Mouse (Mus musculus) lung, postnatal 0 days (tissue): ENCODE results near the gene Gm9195. TPM values are rescaled to one million over a fixed set of nuclear protein-coding genes. Genes with fewer than 3 reads are reported as not detected.

Experiments used
- ATAC-seq: fragments of 200-750 bp; cut with Nextera tagmentation; 2 replicates; pipeline ENCODE4 v1.8.0; 2017; ENCODE audit warnings: moderate library complexity
- DNase-seq: peaks from one replicate; pipeline ENCODE4 v3.0.0-alpha.2; 2016; ENCODE audit warnings: low spot score
- H3K27ac ChIP-seq: fragments of 300-500 bp; sonication (generic); 2 replicates; pipeline ENCODE4 v1.5.1; 2014; ENCODE audit warnings: antibody characterized with exemption, mild to moderate bottlenecking, low read length, mixed read lengths
- H3K27me3 ChIP-seq: fragments of 300-500 bp; sonication (generic); replicated peaks from 2 replicates; pipeline ENCODE4 v1.6.1; 2014; ENCODE audit warnings: low read length, mixed read lengths; ENCODE audit not compliant: insufficient read depth
- H3K36me3 ChIP-seq: fragments of 300-500 bp; sonication (generic); 2 replicates; pipeline ENCODE4 v1.6.1; 2014; ENCODE audit warnings: low read length, mixed read lengths; ENCODE audit not compliant: insufficient read depth
- H3K4me1 ChIP-seq: fragments of 300-500 bp; sonication (generic); 2 replicates; pipeline ENCODE4 v1.6.1; 2014; ENCODE audit warnings: antibody characterized with exemption, low read depth, low read length, mixed read lengths; ENCODE audit not compliant: insufficient read depth
- H3K4me2 ChIP-seq: fragments of 300-500 bp; sonication (generic); replicated peaks from 2 replicates; pipeline ENCODE4 v1.6.1; 2014; ENCODE audit warnings: low read depth, mild to moderate bottlenecking, low read length, moderate library complexity, mixed read lengths
- H3K4me3 ChIP-seq: fragments of 300-500 bp; sonication (generic); 2 replicates; pipeline ENCODE4 v1.5.1; 2014; ENCODE audit warnings: low read depth, low read length
- H3K9ac ChIP-seq: fragments of 300-500 bp; sonication (generic); replicated peaks from 2 replicates; pipeline ENCODE4 v1.6.1; 2014; ENCODE audit warnings: low read depth, mild to moderate bottlenecking
- H3K9me3 ChIP-seq: fragments of 300-500 bp; sonication (generic); 2 replicates; pipeline ENCODE4 v1.6.1; 2016; ENCODE audit warnings: low read length, mixed read lengths
- CTCF ChIP-seq: IDR thresholded peaks from 2 replicates; pipeline ENCODE4 v1.5.1; 2016; ENCODE audit warnings: antibody characterized with exemption, mild to moderate bottlenecking
- EP300 ChIP-seq: IDR thresholded peaks from 2 replicates; pipeline ENCODE4 v1.6.1; 2016; ENCODE audit warnings: antibody characterized with exemption, mild to moderate bottlenecking, control low read depth
- WGBS: fragments of 180-500 bp; shearing (Covaris S2); extraction: QIAGEN DNeasy Blood & Tissue Kit; methylation state at CpG from one replicate; pipeline ENCODE4 v1.1.7; 2014; 5-methylcytosine and 5-hydroxymethylcytosine counted together
- polyA plus RNA-seq: library from polyadenylated mRNA; unstranded; fragments of >200 nt; fragmentation: Nextera tagmentation; extraction: Ambion mirVana; gene quantifications from 2 replicates; pipeline ENCODE4 v1.2.1, GENCODE M21; 2015

The Gm9195 gene
- polyA plus RNA-seq, 1 experiment from 2014 or later, result not detected

- ATAC-seq (no peak), DNase-seq (no peak)
- Histone ChIP-seq H3K4me1 (no peaks in the 10 kb centered on the region), H3K27ac (no peak overlapping the region), H3K9me3 (no peaks in the 10 kb centered on the region), H3K27me3 (no peaks in the 10 kb centered on the region), H3K4me2 (no peak overlapping the region), H3K36me3 (no peaks in the 10 kb centered on the region), H3K9ac (no peak overlapping the region), H3K4me3 (no peak overlapping the region)
- WGBS, result 80% methylated on average over 1 of the region's 1 CpGs
- TF ChIP-seq EP300 (no peak), CTCF (no peak)
Observed at GRCm38 (mm10) chr14:72493775-72494174, 2.1 kb upstream of the Gm9195 start.

- no peak overlapping the region for H3K4me2 ChIP-seq
- no peak overlapping the region for H3K9ac ChIP-seq
- H3K27ac ChIP-seq, result no peak overlapping the region
- no peak overlapping the region for H3K4me3 ChIP-seq
- H3K4me1 ChIP-seq, result no peaks in the 10 kb centered on the region
- TF ChIP-seq EP300 (no peak), CTCF (no peak)
- H3K27me3 ChIP-seq, result no peaks in the 10 kb centered on the region
- ATAC-seq (no peak), DNase-seq (no peak)
- 90% methylated on average over 3 of the region's 3 CpGs for WGBS
- H3K36me3 ChIP-seq, result no peaks in the 10 kb centered on the region
- H3K9me3 ChIP-seq, result no peaks in the 10 kb centered on the region
Observed at GRCm38 (mm10) chr14:72490367-72490766, 1.3 kb downstream of the Gm9195 start.

DNA sequence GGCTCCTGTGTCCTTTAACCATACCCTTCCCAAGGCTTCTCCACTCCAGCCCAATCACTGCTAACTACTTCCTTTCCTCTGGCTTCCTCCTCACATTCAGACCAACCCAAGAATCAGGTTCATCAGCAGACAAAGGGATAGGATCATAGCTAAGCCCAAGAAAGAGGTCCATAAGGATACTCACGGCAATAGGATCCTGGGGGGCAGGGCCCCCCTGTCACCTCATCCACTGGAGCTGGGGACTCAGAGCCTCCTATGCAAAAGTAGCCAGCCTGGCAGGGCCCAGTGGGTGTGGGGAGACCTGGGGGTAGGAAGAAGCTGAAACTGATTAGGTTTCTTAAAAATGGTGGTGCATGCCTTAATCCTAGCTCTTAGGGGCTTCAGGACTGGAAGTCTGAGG is 17.1 kb downstream of the Gm9195 start:
- TF ChIP-seq CTCF (no peak), EP300 (no peak)
- H3K9ac ChIP-seq, result no peak overlapping the region
- no peak for DNase-seq
- no peaks in the 10 kb centered on the region for H3K9me3 ChIP-seq
- no peaks in the 10 kb centered on the region for H3K27me3 ChIP-seq
- no peaks in the 10 kb centered on the region for H3K36me3 ChIP-seq
- H3K4me1 ChIP-seq, result no peaks in the 10 kb centered on the region
- no peak overlapping the region for H3K27ac ChIP-seq
- no peak for ATAC-seq
- H3K4me2 ChIP-seq, result no peak overlapping the region
- 78% methylated on average over 1 of the region's 1 CpGs for WGBS
- no peak overlapping the region for H3K4me3 ChIP-seq

DNA sequence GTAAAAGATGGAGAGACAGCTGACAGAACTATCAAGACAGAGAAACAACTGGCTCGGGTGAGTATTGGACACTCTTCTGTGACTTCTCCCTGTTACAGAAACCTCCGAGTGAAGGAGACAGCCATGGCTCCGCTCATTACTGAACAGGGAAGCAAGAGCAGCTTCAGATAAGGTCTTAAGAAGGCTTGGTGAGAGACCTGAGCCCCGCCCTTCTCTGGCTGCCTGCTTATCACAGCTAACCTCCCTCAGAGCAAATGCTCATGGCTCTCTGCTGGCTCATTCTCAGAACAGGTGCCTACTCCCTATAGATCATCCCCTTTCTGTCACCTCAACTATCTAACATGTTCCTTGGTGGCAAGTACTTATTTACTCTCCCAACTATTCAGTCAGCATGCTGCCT is 23.2 kb downstream of the Gm9195 start:
- ATAC-seq, result no peak
- H3K4me1 ChIP-seq, result no peaks in the 10 kb centered on the region
- WGBS, result 39% methylated on average over 4 of the region's 4 CpGs

GRCm38 (mm10) chr14:72466384-72466783 is 25.3 kb downstream of the Gm9195 start:
- no peak overlapping the region for H3K4me3 ChIP-seq
- 86% methylated on average over 3 of the region's 3 CpGs for WGBS
- ATAC-seq, result no peak

More for the DNA sequence above, 23.2 kb downstream of the Gm9195 start:
- H3K36me3 ChIP-seq, result no peaks in the 10 kb centered on the region
- DNase-seq, result no peak
- no peak overlapping the region for H3K4me2 ChIP-seq
- H3K9ac ChIP-seq, result no peak overlapping the region
- no peak overlapping the region for H3K27ac ChIP-seq
- H3K27me3 ChIP-seq, result no peaks in the 10 kb centered on the region
- H3K4me3 ChIP-seq, result no peak overlapping the region
- no peaks in the 10 kb centered on the region for H3K9me3 ChIP-seq
- no peak for TF ChIP-seq CTCF
- TF ChIP-seq EP300, result no peak

GRCm38 (mm10) chr14:72461591-72461990 is 30.0 kb downstream of the Gm9195 start:
- DNase-seq (no peak), ATAC-seq (no peak)
- no peak overlapping the region for H3K9ac ChIP-seq
- H3K4me3 ChIP-seq, result no peak overlapping the region
- H3K4me2 ChIP-seq, result no peak overlapping the region
- no peak overlapping the region for H3K27ac ChIP-seq
- no peaks in the 10 kb centered on the region for H3K4me1 ChIP-seq
- H3K27me3 ChIP-seq, result no peaks in the 10 kb centered on the region
- 62% methylated on average over 1 of the region's 1 CpGs for WGBS
- no peak for TF ChIP-seq EP300
- TF ChIP-seq CTCF, result no peak
- no peaks in the 10 kb centered on the region for H3K36me3 ChIP-seq
- H3K9me3 ChIP-seq, result no peaks in the 10 kb centered on the region

More at GRCm38 (mm10) chr14:72466384-72466783, 25.3 kb downstream of the Gm9195 start:
- H3K27me3 ChIP-seq, result no peaks in the 10 kb centered on the region
- no peaks in the 10 kb centered on the region for H3K4me1 ChIP-seq
- no peak overlapping the region for H3K27ac ChIP-seq
- H3K36me3 ChIP-seq, result no peaks in the 10 kb centered on the region
- H3K9me3 ChIP-seq, result no peaks in the 10 kb centered on the region
- TF ChIP-seq CTCF (no peak), EP300 (no peak)
- no peak for DNase-seq
- no peak overlapping the region for H3K9ac ChIP-seq
- H3K4me2 ChIP-seq, result no peak overlapping the region

- Histone ChIP-seq H3K9me3 (no peaks in the 10 kb centered on the region), H3K4me3 (no peak overlapping the region), H3K36me3 (no peaks in the 10 kb centered on the region), H3K27ac (no peak overlapping the region), H3K4me1 (no peaks in the 10 kb centered on the region), H3K9ac (no peak overlapping the region), H3K4me2 (no peak overlapping the region), H3K27me3 (no peaks in the 10 kb centered on the region)
- TF ChIP-seq EP300, result no peak
- no peak for TF ChIP-seq CTCF
- no peak for DNase-seq
- 60% methylated on average over 2 of the region's 2 CpGs for WGBS
- no peak for ATAC-seq
Observed at GRCm38 (mm10) chr14:72460291-72460690, 31.3 kb downstream of the Gm9195 start.
